Mouse (Mus musculus) left cerebral cortex, postnatal 25 days (tissue): ENCODE results near the gene Pds5b. TPM values are rescaled to one million over a fixed set of nuclear protein-coding genes. Genes with fewer than 3 reads are reported as not detected.
"Not testable (repeated sequence)": the region's sequence is repeated elsewhere in the genome, so short reads cannot be mapped to it uniquely, and the experiment has no call there.

Experiments
- DNase-seq, 2 experiments: peaks; one replicate each; pipeline ENCODE4 v3.0.0; 2022; ENCODE audit warnings: low spot score in 2 of 2, mixed read lengths in 1 of 2
- intact Hi-C: fragments of 180-260 bp; cut with DNase I; formaldehyde crosslinking; loops from one replicate; pipeline ENCODE4 v1.15.1; 2025
- total RNA-seq, 2 experiments: library from RNA; stranded (reverse); gene quantifications; 2 replicates each; pipeline ENCODE4 v1.2.3; 2021

Pds5b gene
- total RNA-seq = 10 to 100 TPM; 76.4 to 78.5 TPM

GRCm38 (mm10) chr5:150673153-150673835, at the start of gene Pds5b:
TSS of gene Pds5b (plus strand) at chr5:150673739.
- DNase-seq = peak; percentile 95 to 96
- intact Hi-C loops = loop anchor here (1.0 to 10.0 kb wide), 3 partner anchors 382 to 979 kb away; partner anchors contain the start of gene Rfc3

DNA sequence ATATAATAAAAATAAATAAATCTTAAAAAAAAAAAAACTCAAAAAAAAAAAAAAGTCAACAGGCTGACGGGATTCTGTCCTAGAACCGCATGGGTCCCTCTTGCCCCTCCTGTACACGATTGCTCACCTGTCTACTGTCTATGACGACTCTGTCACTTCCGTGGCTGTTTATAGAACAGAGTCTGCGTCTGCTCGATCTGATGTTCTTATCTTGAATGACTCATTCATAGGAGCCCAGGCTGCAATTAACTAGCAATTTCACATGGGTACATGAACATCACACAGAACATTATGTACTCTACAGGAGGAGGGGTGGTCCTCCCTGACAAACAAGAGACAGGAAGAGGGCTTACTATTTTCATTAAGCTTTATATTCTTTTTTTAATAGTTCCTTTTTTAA, 48.0 kb upstream of the Pds5b start:
- intact Hi-C loops = no loop called here
- DNase-seq = peak in 1 of 2 experiments; percentile 13

GRCm38 (mm10) chr5:150629272-150629671, 44.3 kb upstream of the Pds5b start:
- DNase-seq = no peak
- intact Hi-C loops = no loop called here

GRCm38 (mm10) chr5:150629692-150630091, 43.8 kb upstream of the Pds5b start:
- DNase-seq = no peak
- intact Hi-C loops = no loop called here

GRCm38 (mm10) chr5:150641440-150641839, 32.1 kb upstream of the Pds5b start:
- intact Hi-C loops = no loop called here
- no peak for DNase-seq

- intact Hi-C loops, DNase-seq: not testable (repeated sequence)
Observed at GRCm38 (mm10) chr5:150643390-150643789, 30.1 kb upstream of the Pds5b start.

- no peak for DNase-seq
- intact Hi-C loops = no loop called here
Observed at GRCm38 (mm10) chr5:150644926-150645325, 28.6 kb upstream of the Pds5b start.

- no peak for DNase-seq
- intact Hi-C loops = no loop called here
Observed at GRCm38 (mm10) chr5:150652578-150652977, 21.0 kb upstream of the Pds5b start.

DNA sequence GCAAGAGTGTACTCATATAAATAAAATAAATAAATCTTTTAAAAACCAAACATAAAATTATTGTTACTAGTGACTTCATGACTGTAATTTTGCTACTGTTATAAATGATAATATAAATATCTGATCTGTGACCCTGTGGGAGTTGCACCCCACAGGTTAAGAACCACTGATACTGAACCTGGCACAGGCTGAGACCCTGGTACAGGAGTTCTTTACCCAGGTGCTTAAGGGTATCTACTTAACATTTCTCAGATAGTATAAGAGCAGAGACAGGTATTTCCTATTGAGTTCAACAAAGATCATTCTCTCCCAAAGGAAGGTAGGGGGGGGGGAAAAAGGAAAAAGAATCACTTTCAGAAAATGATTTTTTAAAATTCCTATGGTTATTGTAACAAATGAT, 19.0 kb upstream of the Pds5b start:
- DNase-seq = no peak
- intact Hi-C loops = no loop called here

DNA sequence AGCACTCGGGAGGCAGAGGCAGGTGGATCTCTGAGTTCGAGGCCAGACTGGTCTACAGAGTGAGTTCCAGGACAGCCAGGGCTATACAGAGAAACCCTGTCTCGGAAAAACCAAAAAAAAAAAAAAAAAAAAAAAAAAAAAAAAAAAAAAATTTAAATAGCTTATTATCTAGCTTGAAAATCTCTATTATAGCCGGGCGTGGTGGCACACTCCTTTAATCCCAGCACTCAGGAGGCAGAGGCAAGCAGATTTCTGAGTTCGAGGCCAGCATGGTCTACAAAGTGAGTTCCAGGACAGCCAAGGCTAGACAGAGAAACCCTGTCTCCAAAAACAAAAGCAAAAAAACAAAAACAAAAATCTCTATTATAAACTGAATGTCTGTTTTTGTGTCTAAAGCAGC, 14.1 kb upstream of the Pds5b start:
- intact Hi-C loops, DNase-seq: not testable (repeated sequence)

- DNase-seq = not testable (repeated sequence)
- intact Hi-C loops = loop anchor here (10.0 kb wide), 1 partner anchor 495 kb away; no protein-coding TSS in a partner anchor
Observed at GRCm38 (mm10) chr5:150660296-150660695, 13.2 kb upstream of the Pds5b start.

GRCm38 (mm10) chr5:150663926-150664325, 9.6 kb upstream of the Pds5b start:
- DNase-seq = not testable (repeated sequence)
- intact Hi-C loops = loop anchor here (2.0 to 10.0 kb wide), 3 partner anchors 141 to 499 kb away; partner anchors contain the start of gene Brca2

GRCm38 (mm10) chr5:150664794-150665131, 8.8 kb upstream of the Pds5b start:
- DNase-seq = no peak

DNA sequence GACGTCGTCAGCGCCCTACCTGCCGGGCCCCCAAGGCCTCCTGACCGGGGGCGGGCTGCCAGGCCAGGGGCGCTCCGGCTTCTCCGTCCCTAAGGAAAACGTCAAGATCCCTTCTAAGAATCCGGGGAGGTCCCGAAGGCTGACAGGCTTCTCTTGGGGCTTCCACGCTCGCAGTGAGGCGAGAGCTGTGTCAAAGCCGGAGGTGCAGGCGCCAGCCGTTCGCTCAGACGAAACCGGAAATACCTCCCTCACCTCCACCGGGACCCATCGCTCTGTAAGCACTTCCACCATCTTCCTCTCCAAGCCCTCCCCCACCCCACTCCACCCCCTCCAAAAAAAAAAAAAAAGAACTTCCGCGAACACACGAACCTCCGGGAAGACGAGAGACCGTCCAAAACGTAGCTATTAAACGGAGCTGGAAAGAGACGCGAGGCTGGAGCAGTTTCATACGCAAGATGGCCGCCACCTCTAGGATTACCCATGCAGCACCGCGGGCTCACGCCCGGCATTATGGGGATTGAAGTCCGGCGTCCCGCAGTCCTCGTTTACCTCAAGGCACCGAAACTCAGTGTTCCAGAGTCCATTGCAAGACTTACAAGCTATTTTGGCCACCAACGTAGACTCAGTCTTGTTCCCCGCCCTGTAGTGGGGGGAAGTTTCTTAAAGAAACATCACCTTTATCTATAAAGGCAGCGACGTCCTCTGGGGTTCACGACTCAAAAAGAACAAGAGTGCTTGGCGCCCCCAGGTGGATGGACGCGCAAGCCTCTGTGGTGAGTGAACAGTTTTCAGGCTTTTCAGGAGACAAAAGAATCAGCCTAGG, 8.2 kb upstream of the Pds5b start:
- intact Hi-C loops = loop anchor here (2.0 to 10.0 kb wide), 3 partner anchors 143 to 501 kb away; partner anchors contain the start of gene Brca2
- peak; percentile 96 to 99 for DNase-seq

More at GRCm38 (mm10) chr5:150664794-150665131, 8.8 kb upstream of the Pds5b start:
- intact Hi-C loops = loop anchor here (2.0 to 10.0 kb wide), 3 partner anchors 142 to 500 kb away; partner anchors contain the start of gene Brca2

GRCm38 (mm10) chr5:150666133-150666739, 7.3 kb upstream of the Pds5b start, which contains the start of gene N4bp2l2:
TSS of gene N4bp2l2 (minus strand) at chr5:150666183.
- intact Hi-C loops = loop anchor here (10.0 kb wide), 1 partner anchor 501 kb away; no protein-coding TSS in a partner anchor
- DNase-seq = not testable (repeated sequence)

DNA sequence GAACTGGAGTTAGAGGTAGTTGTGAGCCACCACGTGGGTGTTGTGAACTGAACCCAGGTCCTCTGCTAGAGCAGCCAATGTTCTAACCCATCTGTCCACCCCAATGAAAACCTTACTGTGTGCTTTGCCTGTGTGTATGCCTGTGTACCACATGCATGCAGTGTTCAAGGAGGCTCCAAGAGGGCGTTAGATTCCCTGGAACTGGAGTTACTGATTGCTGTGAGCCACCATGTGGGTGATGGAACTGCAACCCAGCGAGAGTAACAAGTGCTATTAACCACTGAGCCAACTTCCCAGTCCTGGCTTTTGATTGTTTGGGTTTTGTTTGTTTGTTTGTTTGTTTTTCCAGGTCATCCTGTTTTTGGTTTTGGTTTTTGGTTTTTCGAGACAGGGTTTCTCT, 4.8 kb upstream of the Pds5b start:
- intact Hi-C loops = loop anchor here (10.0 kb wide), 1 partner anchor 504 kb away; no protein-coding TSS in a partner anchor
- DNase-seq = no peak

DNA sequence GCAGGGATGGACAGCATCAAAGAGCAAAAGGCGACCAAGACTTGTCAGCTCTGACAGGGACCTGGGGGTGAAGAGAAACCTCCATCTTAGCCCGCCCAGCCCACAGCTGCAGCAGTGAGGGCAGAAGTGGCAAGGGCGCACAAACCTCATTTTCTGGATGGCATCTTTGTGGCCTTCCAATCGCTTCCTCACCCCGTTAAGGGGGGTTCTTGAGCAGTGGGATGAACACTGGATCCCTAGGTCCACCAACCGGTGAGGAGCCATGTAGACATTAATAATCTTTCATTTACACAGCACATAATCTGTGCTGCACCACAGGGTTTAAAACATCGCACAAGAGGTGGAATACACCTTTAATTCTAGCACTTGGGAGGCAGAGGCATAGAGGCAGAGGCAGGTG, 1.2 kb upstream of the Pds5b start:
- no peak for DNase-seq
- intact Hi-C loops = loop anchor here (5.0 to 10.0 kb wide), 2 partner anchors 382 to 980 kb away; partner anchors contain the start of gene Rfc3

DNA sequence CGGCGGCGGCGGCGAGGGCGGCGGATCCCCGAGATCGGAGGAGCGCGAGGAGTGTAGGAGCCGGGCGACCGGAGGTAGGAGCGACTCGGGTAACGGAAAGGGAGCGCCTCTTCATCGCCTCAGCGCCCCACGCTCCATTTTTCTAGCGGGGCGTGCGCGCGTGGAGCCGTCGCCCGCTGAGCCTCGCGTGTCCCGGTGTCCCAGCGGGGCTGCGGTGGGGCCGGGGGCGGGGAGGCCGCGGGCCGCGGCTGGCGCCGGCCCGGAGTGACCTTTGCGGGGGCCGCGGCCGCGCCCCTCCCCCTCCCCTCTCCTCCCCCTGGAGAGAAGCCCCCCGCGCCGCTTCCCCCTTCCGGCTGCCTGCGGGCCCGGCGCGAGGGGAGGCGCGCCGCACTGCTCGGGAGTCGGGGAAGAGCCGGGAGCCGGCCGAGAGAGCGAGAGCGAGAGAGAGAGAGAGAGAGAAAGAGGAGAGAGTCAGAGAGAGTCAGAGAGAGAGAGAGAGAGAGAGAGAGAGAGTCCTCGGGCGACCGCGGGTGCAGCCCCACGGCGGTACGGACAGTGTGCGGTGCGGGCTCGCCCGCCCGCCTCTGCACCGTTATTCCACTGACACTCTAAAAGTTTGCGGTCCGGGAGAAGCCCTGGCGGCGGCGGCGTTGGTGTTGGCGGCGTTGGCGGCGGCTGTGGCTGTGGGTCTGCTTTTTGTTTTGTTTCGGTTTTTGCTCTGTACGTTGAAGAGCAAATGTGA, 512 bp downstream of the Pds5b start:
- intact Hi-C loops = loop anchor here (1.0 to 10.0 kb wide), 3 partner anchors 381 to 978 kb away; partner anchors contain the start of gene Rfc3
- peak; percentile 15 to 23 for DNase-seq

DNA sequence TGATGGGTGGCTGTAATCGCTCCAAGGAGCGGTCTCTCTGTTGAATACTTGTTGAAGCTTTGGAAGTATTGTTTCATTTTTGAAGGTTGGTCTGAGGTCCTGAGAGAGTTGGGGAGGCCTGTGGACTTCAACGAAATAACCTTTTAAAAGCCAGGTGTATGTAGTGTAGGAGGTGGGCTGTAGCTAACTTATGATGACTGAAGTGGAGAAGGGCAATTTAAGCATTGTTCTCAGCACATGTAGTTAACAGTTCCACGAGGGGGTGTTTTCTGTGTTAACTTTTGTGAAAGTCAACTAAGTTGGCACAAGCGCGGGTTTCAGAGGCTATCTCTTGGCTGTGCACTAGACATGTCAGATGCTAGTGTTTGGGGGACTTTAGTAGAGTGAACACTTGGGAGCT, 1.3 kb downstream of the Pds5b start:
- intact Hi-C loops = loop anchor here (5.0 to 10.0 kb wide), 2 partner anchors 380 to 977 kb away; partner anchors contain the start of gene Rfc3
- DNase-seq = no peak
